Mouse (Mus musculus) C2C12 (cell line): ENCODE measurements around the gene Tgm2.

ENCODE experiments used
- CTCF ChIP-seq: IDR thresholded peaks from one replicate; pipeline ENCODE4 v1.5.1; 2011; ENCODE audit not compliant: control insufficient read depth, insufficient read depth, insufficient read length
- MAX ChIP-seq: IDR thresholded peaks from one replicate; pipeline ENCODE4 v1.6.1; 2011; ENCODE audit warnings: mild to moderate bottlenecking, control low read depth
- MYOD1 ChIP-seq: IDR thresholded peaks from one replicate; pipeline ENCODE4 v1.6.1; 2011; ENCODE audit warnings: low read depth; ENCODE audit not compliant: control insufficient read depth, insufficient read length
- USF1 ChIP-seq: IDR thresholded peaks from one replicate; pipeline ENCODE4 v1.6.1; 2011; ENCODE audit warnings: low read depth, mild to moderate bottlenecking, control low read depth, moderate library complexity

DNA sequence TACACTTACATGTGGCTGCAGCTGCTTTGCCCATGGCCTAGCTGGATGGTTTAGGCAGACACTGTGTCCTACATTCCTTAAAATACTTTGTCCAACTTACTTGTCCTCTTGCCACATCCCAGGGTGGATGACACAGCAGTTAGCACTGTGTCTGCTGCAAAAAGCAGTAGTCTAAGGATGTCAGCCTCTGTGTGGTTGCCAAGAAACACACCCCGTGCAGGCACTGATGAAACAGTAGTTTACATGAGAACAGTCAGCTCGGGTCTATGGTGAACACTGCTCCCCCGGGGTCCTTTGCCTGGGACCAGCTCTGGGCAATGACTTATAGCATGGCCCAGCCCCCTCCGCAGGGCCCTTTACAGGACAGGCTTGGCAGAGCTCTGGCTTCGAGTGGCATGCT is 52.9 kb downstream of the Tgm2 start:
- TF ChIP-seq CTCF (no peak), MAX (no peak), USF1 (no peak), MYOD1 (no peak)
